Mouse (Mus musculus): Measurements from ENCODE around the gene Gm7233. TPM values are rescaled to one million over a fixed set of nuclear protein-coding genes. Genes with fewer than 3 reads are reported as not detected.
"Not testable (repeated sequence)": the region's sequence is repeated elsewhere in the genome, so short reads cannot be mapped to it uniquely, and the experiment has no call there.

The Gm7233 gene
- not detected for total RNA-seq (2021)
- long read RNA-seq, experiment 1, result 0 reads
- long read RNA-seq, experiment 2, result 0 reads

- DNase-seq, result not testable (repeated sequence)
Observed at GRCm38 (mm10) chr14:43179567-43179966, at the start of gene Gm7233. Gene Gm7233 (plus strand): TSS chr14:43179867.

DNA sequence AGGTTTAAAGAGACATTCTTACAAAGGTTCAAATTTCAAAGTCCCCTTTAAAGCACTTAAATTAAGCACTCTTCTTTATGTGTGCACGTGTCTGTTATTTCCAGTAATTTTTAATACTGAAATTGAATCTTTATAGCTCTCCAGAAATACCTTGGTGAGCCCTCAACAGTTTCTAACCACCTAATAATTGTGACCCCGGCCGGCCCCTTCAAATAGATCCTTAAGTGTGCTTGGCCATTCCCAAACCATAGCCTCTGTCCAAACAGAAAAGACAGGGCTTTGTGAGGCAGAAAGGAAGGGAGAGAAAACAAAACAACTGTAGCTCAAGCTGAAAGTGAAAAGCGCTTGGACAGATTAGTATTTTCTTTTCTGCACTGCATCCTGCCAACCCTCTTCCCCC, 12.5 kb upstream of the Gm7233 start:
- DNase-seq, result not testable (repeated sequence)

DNA sequence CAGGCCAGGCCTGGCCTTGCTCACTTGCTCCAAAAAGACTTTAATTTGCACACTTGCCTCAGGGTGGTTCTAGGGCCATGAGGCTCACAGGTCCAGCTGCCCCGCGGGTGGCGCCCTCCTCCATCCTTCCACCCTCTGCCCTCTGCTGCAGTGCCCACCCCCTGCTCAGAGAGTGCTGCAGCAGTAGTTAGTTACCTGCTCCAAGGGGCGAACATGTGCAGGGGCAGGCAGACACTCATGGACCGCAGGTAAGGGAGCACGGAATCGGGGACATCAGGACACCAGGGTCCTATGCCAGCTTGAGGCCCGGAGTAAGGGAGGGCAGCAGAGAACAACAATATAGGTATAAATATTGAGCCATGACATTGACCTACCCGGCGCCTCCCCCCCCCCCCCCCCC, 11.7 kb upstream of the Gm7233 start:
- DNase-seq, result not testable (repeated sequence)

DNA sequence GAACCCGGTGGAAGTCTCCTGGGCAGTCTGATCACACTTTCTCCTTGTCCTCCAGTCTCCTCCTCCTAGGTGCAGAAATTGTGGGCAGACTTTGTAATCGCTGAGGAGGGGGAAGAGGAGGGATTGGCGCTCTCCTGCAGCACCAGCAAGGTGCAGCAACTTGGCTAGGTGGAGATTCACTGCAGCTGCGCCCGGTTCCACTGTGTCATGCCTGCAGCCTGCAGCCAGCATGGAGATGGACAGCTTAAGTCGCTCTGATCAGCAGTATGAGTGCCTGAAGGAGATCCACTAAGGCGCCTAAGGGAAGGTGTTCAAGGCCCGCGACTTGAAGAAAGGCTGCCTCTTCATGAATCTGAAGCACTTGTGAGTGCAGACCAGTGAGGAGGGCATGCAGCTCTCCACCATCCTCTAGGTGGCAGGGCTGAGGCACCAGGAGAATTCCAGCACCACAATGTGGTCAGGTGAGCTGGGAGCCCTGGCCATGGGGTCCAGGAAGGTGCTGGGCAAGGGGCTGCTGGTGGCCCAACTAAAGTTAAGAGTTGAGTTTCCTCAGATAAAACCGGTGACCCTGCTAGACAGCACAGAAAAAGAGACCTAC, 11.0 kb upstream of the Gm7233 start:
- not testable (repeated sequence) for DNase-seq

GRCm38 (mm10) chr14:43235204-43235603, 55.5 kb downstream of the Gm7233 start, which contains the start of gene Gm8122:
Gene Gm8122 (minus strand): TSS chr14:43235304.
- DNase-seq, result not testable (repeated sequence)

Other genes starting within 250 kb of the Gm7233 start
- not detected for gene Gm8082, start 186.2 kb upstream of the Gm7233 start, total RNA-seq (2021)
- not detected for gene Gm10376, start 164.2 kb upstream of the Gm7233 start, total RNA-seq (2021)
- not detected for gene Gm8094, start 103.2 kb upstream of the Gm7233 start, total RNA-seq (2021)
- gene Gm8104, start 79.3 kb upstream of the Gm7233 start, total RNA-seq (2021), result not detected
- not detected for gene Gm8122, start 55.4 kb downstream of the Gm7233 start, total RNA-seq (2021)
- not detected for gene Gm8126, start 78.8 kb downstream of the Gm7233 start, total RNA-seq (2021)
- gene Gm9732, start 95.2 kb downstream of the Gm7233 start, total RNA-seq (2021), result not detected
- not detected for gene Gm8127, start 114.0 kb downstream of the Gm7233 start, total RNA-seq (2021)
- gene 1700001F09Rik, start 167.9 kb downstream of the Gm7233 start, total RNA-seq (2021), result not detected
- gene Gm8138, start 236.5 kb downstream of the Gm7233 start, total RNA-seq (2021), result not detected